Mouse (Mus musculus) ES-Bruce4 (cell line): ENCODE measurements around the gene Shq1.

Experiments used
- CTCF ChIP-seq: IDR thresholded peaks from one replicate; pipeline ENCODE4 v1.8.1; 2011; ENCODE audit warnings: low read depth, low read length
- POLR2A ChIP-seq: IDR thresholded peaks from one replicate; pipeline ENCODE4 v1.8.1; 2011; ENCODE audit warnings: low read length; ENCODE audit not compliant: insufficient read depth

GRCm38 (mm10) chr6:100590602-100591001, 80.4 kb downstream of the Shq1 start:
- no peak for TF ChIP-seq CTCF
- no peak for TF ChIP-seq POLR2A
